Mouse (Mus musculus) forebrain, embryonic 16.5 days (tissue): ENCODE measurements around the gene Rubcn. TPM values are rescaled to one million over a fixed set of nuclear protein-coding genes. Genes with fewer than 3 reads are reported as not detected.
"Not testable (repeated sequence)": the region's sequence is repeated elsewhere in the genome, so short reads cannot be mapped to it uniquely, and the experiment has no call there.

Source experiments
- ATAC-seq: fragments of 200-750 bp; cut with Nextera tagmentation; 2 replicates; pipeline ENCODE4 v1.8.0; 2017; ENCODE audit warnings: mild to moderate bottlenecking, moderate library complexity
- H3K27ac ChIP-seq: fragments of 300-500 bp; sonication (generic); 2 replicates; pipeline ENCODE4 v1.5.1; 2014; ENCODE audit warnings: low read length, control low read depth
- H3K27me3 ChIP-seq: fragments of 300-500 bp; sonication (generic); replicated peaks from 2 replicates; pipeline ENCODE4 v1.6.1; 2014; ENCODE audit warnings: low read length; ENCODE audit not compliant: control insufficient read depth, insufficient read depth
- H3K36me3 ChIP-seq: fragments of 300-500 bp; sonication (generic); 2 replicates; pipeline ENCODE4 v1.6.1; 2014; ENCODE audit not compliant: control insufficient read depth, insufficient read depth
- H3K4me1 ChIP-seq: fragments of 300-500 bp; sonication (generic); replicated peaks from 2 replicates; pipeline ENCODE4 v1.6.1; 2014; ENCODE audit warnings: low read length; ENCODE audit not compliant: control insufficient read depth, insufficient read depth
- H3K4me2 ChIP-seq: fragments of 300-500 bp; sonication (generic); 2 replicates; pipeline ENCODE4 v1.6.1; 2014; ENCODE audit warnings: mild to moderate bottlenecking, low read length, control low read depth
- H3K4me3 ChIP-seq: fragments of 300-500 bp; sonication (generic); replicated peaks from 2 replicates; pipeline ENCODE4 v1.5.1; 2014; ENCODE audit warnings: mild to moderate bottlenecking, low read length, control low read depth
- H3K9ac ChIP-seq: fragments of 300-500 bp; sonication (generic); replicated peaks from 2 replicates; pipeline ENCODE4 v1.6.1; 2014; ENCODE audit warnings: low read depth, low read length, control low read depth
- H3K9me3 ChIP-seq: fragments of 300-500 bp; sonication (generic); 2 replicates; pipeline ENCODE4 v1.6.1; 2016; ENCODE audit warnings: low read length; ENCODE audit not compliant: control insufficient read depth
- WGBS: fragments of 180-500 bp; shearing (Covaris S2); extraction: QIAGEN DNeasy Blood & Tissue Kit; methylation state at CpG from one replicate; pipeline ENCODE4 v1.1.7; 2014; 5-methylcytosine and 5-hydroxymethylcytosine counted together
- polyA plus RNA-seq: library from polyadenylated mRNA; unstranded; fragments of >200 nt; fragmentation: Nextera tagmentation; extraction: Ambion mirVana; gene quantifications from 2 replicates; pipeline ENCODE4 v1.2.1, GENCODE M21; 2015

The Rubcn gene
- polyA plus RNA-seq, 1 experiment from 2014 or later, result 40.4 TPM

GRCm38 (mm10) chr16:32875847-32876246, 1.7 kb downstream of the Rubcn start:
- ATAC-seq, result no peak
- Histone ChIP-seq H3K4me2 (no peak overlapping the region), H3K9me3 (no peaks in the 10 kb centered on the region), H3K4me3 (no peak overlapping the region), H3K27ac (no peak overlapping the region), H3K27me3 (no peaks in the 10 kb centered on the region), H3K36me3 (no peaks in the 10 kb centered on the region), H3K4me1 (peaks cover 15% of the 10 kb centered on the region), H3K9ac (no peak overlapping the region)
- 96% methylated on average over 3 of the region's 3 CpGs for WGBS

DNA sequence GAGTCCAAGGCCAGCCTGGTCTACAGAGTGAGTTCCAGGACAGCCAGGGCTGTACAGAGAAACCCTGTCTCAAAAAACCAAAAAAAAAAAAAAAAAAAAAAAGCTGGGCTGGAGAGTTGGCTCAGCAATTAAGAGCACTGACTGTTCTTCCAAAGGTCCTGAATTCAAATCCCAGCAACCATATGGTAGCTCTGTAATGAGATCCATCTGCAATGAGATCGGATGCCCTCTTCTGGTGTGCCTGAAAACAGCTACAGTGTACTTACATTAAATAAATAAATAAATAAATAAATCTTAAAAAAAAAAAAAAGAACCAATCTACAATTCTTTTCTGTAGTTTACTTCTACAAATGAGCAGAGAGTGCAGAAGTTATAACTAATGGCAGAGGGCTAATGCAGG, 2.3 kb downstream of the Rubcn start:
- H3K9me3 ChIP-seq, ATAC-seq: not testable (repeated sequence)
- WGBS, result 72% methylated on average over 1 of the region's 1 CpGs

DNA sequence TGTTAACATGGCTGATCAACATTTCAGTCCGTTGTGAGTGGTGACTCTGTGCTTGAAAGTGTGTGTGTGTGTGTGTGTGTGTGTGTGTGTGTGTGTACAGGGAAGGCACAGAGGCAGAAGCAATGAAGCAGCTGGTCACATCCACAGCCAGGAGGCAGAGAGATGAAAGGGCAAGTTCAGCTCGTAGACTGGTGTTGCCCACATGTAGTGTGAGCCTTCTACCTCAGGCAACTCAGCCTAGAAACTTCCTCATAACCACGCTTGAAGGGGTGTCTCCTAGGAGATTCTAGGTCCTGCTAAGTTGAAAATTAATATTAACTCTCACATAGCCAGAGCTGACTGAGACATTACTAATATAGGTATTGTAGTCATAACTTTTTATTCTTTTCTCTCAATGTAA, 4.2 kb downstream of the Rubcn start:
- Histone ChIP-seq H3K36me3 (no peaks in the 10 kb centered on the region), H3K4me2 (no peak overlapping the region), H3K27ac (no peak overlapping the region), H3K9ac (no peak overlapping the region), H3K4me1 (peaks cover 2% of the 10 kb centered on the region), H3K4me3 (no peak overlapping the region), H3K27me3 (no peaks in the 10 kb centered on the region), H3K9me3 (no peaks in the 10 kb centered on the region)
- ATAC-seq, result no peak
- WGBS, result 58% methylated on average over 3 of the region's 3 CpGs

More for the DNA sequence above, 2.3 kb downstream of the Rubcn start:
- H3K4me1 ChIP-seq, result peaks cover 12% of the 10 kb centered on the region
- not testable (repeated sequence) for H3K4me3 ChIP-seq, H3K27me3 ChIP-seq, H3K9ac ChIP-seq, H3K27ac ChIP-seq, H3K4me2 ChIP-seq, H3K36me3 ChIP-seq

DNA sequence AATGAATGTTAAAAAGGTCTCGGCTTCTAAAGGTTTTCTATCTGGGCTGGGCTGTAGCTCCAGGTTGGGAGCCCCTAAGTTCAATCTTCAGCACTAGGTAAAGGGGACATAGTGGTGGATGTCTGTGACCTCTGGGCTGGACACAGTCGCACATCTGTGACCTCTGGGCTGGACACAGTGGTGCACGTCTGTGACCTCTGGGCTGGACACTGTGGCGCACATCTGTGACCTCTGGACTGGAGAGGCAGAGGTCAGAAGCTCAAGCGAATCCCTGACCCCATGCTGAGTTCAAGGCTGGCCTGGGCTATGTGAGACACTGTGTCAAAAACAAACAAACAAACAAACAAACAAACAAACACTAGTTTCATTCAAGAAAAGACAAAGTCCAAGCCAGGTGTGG, 7.3 kb downstream of the Rubcn start:
- H3K27me3 ChIP-seq, result no peaks in the 10 kb centered on the region
- peaks cover 12% of the 10 kb centered on the region for H3K4me1 ChIP-seq
- no peak overlapping the region for H3K4me2 ChIP-seq
- no peaks in the 10 kb centered on the region for H3K36me3 ChIP-seq
- no peaks in the 10 kb centered on the region for H3K9me3 ChIP-seq
- WGBS, result 71% methylated on average over 5 of the region's 5 CpGs
- no peak overlapping the region for H3K27ac ChIP-seq
- H3K4me3 ChIP-seq, result no peak overlapping the region
- no peak for ATAC-seq
- no peak overlapping the region for H3K9ac ChIP-seq

- H3K4me3 ChIP-seq, result peak overlapping the region; percentile 63
- H3K27me3 ChIP-seq, result no peaks in the 10 kb centered on the region
- ATAC-seq, result peak; percentile 100
- peak overlapping the region; percentile 65 for H3K4me2 ChIP-seq
- 0% methylated on average over 35 of the region's 35 CpGs for WGBS
- peaks cover 12% of the 10 kb centered on the region for H3K4me1 ChIP-seq
- no peaks in the 10 kb centered on the region for H3K36me3 ChIP-seq
- H3K27ac ChIP-seq, result peak overlapping the region; percentile 89
- H3K9ac ChIP-seq, result peak overlapping the region; percentile 75
- H3K9me3 ChIP-seq, result no peaks in the 10 kb centered on the region
Measured at GRCm38 (mm10) chr16:32867919-32868552, 9.5 kb downstream of the Rubcn start.

- no peak for ATAC-seq
- H3K9ac ChIP-seq, result no peak overlapping the region
- no peaks in the 10 kb centered on the region for H3K27me3 ChIP-seq
- no peak overlapping the region; the same call in 1 of the 2 replicates for H3K4me2 ChIP-seq
- WGBS, result 87% methylated on average over 5 of the region's 5 CpGs
- H3K36me3 ChIP-seq, result no peaks in the 10 kb centered on the region
- no peak overlapping the region for H3K4me3 ChIP-seq
- no peaks in the 10 kb centered on the region for H3K9me3 ChIP-seq
- no peak overlapping the region for H3K27ac ChIP-seq
- H3K4me1 ChIP-seq, result peaks cover 12% of the 10 kb centered on the region
Measured at GRCm38 (mm10) chr16:32866713-32867112, 10.9 kb downstream of the Rubcn start.

GRCm38 (mm10) chr16:32865401-32865800, 12.2 kb downstream of the Rubcn start:
- H3K27me3 ChIP-seq, result no peaks in the 10 kb centered on the region
- WGBS, result 65% methylated on average over 4 of the region's 4 CpGs
- peaks cover 2% of the 10 kb centered on the region; the same call in 1 of the 2 replicates for H3K36me3 ChIP-seq
- H3K27ac ChIP-seq, result no peak overlapping the region
- no peak overlapping the region for H3K9ac ChIP-seq
- no peak overlapping the region for H3K4me2 ChIP-seq
- no peaks in the 10 kb centered on the region for H3K9me3 ChIP-seq
- no peak for ATAC-seq
- peaks cover 12% of the 10 kb centered on the region for H3K4me1 ChIP-seq
- H3K4me3 ChIP-seq, result no peak overlapping the region

GRCm38 (mm10) chr16:32861813-32862385, 15.7 kb downstream of the Rubcn start:
- Histone ChIP-seq H3K36me3 (peaks cover 2% of the 10 kb centered on the region; the same call in 1 of the 2 replicates), H3K27ac (no peak overlapping the region)
- ATAC-seq, result no peak

GRCm38 (mm10) chr16:32858771-32859636, 18.6 kb downstream of the Rubcn start:
- Histone ChIP-seq H3K27ac (no peak overlapping the region), H3K4me2 (no peak overlapping the region), H3K9me3 (no peaks in the 10 kb centered on the region), H3K4me3 (no peak overlapping the region), H3K9ac (no peak overlapping the region), H3K4me1 (peaks cover 7% of the 10 kb centered on the region), H3K27me3 (no peaks in the 10 kb centered on the region), H3K36me3 (peaks cover 2% of the 10 kb centered on the region)
- 78% methylated on average over 12 of the region's 12 CpGs for WGBS
- ATAC-seq, result no peak

More at GRCm38 (mm10) chr16:32861813-32862385, 15.7 kb downstream of the Rubcn start:
- WGBS, result 93% methylated on average over 3 of the region's 3 CpGs
- no peaks in the 10 kb centered on the region for H3K9me3 ChIP-seq
- H3K9ac ChIP-seq, result no peak overlapping the region
- H3K4me1 ChIP-seq, result peaks cover 4% of the 10 kb centered on the region
- H3K4me3 ChIP-seq, result no peak overlapping the region
- H3K27me3 ChIP-seq, result no peaks in the 10 kb centered on the region
- no peak overlapping the region for H3K4me2 ChIP-seq
